Mouse (Mus musculus): ENCODE results near the gene Dact2.

Dact2 gene

DNA sequence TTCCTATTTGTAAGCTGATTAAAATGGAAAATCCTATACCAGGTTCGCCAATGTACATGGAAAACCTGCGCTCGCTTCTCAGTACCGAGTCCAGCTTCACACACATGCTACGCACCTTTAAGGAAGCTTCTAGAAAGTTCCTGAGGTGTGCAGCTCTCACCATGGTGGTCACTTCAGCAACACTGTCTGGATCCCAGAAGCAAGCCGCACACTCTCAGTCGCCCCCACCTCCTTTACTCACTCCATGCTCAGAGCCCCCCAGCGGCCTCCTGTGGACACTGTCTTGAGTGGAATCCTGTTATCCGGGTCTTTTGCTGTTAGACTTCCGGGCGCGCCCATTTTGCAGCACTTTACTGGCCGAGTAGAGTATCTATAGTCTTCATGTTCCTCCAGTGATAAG is at the start of gene Dact2:
Gene Dact2 (minus strand): TSS at position 244 of the 400 bp plus-strand sequence.
- peak; percentile 29 for DNase-seq

DNA sequence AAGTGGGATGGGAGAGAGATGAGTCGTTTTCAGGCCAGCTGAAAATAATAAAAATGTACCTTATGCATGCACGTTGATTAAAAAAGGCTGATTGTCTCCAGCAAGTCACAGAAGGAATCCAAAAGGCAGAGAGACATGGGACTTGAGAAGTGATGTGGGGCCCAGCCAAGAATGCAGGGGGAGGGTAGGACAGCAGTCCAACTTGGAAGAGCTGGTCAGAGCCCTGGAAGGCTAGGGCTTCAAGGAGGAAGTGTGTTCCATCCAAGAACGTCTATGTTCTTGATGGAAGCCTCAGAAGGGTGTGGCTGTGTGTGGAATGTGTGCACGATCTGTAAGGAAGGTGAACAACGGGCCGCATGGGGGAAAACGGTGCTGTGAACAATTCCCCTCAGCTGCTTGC is 48.4 kb upstream of the Dact2 start:
- no peak for DNase-seq

DNA sequence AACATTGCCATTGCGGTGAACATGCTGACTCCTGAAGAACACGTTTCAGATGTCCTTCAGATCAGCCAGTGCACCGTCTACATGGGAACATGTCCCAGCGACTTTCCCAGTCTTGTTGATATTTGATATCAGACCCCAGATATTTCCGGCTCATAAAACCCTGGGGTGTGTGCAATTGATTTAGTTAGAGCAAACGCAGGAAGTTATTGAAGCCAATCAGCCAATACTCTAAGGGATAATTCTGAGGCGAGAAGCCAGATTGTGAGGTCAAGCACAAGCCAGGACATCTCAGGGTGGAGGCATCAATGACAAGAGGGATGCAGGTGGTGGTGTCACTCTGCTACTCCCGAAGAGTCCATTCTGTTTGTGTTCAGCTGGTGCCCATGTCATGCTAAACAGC is 46.3 kb upstream of the Dact2 start:
- no peak for DNase-seq

DNA sequence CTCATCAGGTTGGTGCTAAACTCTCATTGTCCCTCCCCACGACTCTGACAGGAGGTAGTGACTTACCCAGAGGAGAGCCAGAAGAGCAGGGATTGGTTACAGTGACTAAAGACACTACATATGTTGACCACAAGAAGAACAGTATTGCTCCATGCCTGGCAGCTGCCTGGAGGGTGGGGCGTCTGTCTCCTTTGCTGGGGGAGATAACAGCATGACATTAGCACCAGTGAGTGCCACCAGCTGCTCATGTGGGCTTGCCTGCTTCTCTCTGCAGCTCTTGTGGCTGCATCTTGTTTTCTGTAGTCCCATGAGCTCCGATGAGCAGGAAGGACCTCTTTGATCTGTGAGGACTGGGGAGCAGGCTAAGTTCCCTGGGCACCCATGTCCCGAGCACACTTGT is 45.5 kb upstream of the Dact2 start:
- DNase-seq: peak; percentile 63

DNA sequence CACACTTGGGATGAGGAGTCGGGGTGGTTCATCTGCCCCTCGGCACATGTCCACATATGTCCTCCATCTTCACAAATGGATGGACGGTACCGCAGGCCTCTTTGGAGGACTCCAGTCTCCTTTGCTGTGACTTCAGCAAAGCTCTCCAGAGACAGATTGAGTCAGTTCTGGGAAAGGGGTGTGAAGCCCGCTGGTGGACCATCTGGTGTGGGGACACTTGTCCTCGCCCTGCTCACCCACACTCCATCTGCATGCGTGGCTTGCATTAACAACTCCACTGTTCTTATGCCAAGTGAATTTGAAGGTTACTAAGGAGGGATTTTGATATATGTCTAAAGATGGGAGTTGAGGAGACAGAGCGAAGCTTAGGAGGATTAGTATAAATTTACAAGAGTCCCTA is 43.8 kb upstream of the Dact2 start:
- DNase-seq: no peak

DNA sequence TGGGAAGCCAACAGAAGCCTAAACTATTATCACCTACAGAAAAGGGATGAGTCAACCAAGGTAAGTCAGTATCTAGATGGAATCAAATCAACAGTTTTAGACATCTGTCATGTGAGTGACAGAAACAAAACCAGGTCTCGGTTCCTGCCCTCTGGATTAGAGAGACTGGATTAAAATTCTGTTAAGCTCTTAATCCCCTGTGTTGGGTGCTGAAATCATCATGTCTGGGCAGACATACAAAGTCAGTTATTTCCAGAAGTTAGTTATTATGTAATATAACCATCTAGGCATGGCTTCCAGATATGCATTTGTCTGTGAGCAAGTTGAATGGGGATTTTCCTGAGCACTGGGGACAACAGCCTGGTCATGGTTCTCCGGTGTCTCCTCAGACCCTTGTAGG is 42.2 kb upstream of the Dact2 start:
- DNase-seq: no peak

DNA sequence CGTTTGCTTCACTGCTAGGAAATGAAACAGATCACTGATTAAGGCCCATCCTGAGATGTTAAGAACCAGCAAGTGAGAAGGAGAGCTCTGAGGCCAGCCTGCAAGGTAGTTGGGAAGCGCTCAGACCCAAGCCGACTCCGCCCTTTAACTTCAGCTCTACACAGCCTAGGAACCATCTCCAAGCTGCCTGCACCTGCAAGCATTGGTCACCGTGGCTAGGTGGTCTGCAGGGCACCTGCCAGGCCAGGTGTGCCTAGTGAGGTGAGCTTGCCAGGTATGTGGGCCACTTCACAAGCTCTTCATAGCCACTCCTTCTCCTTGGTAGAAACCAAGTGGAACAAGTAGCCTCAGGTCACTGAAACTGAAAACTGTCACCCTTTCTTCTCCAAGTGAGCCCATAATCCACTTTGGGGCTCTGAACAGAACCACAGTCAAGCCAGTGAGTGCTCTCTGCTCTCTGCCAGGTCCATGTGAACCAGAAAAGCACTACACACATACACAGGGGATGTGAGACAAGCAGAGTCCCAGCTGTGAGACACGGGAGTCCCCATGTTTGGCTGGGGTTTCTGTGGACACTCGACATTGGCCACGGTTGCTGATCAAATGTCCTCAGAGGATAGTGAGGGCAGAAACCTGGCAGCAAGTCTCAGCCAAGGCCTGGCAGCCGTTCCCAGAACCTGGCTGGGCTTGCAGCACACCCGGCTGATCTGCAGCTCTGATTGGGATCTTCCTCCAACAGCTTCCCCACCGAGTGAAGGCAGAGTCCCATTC is 40.3 kb upstream of the Dact2 start:
- DNase-seq: no peak

DNA sequence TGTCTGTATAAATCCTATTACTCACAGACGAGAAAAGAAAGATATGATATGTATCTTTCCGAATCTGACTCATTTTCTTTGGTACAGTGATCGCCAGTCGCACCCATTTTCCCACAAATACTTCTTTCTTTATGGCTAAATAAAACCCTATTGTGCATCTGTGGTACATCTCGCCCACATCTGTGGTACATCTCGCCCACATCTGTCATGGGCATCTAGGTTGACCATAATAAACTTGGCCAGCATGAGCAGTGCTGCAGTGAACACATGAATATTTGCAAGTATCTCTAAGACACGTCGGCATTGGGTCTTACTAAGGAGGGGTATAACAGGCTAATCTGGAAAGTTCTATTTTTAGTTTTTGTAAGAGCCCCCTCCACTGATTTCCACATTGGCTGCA is 38.5 kb upstream of the Dact2 start:
- no peak for DNase-seq

DNA sequence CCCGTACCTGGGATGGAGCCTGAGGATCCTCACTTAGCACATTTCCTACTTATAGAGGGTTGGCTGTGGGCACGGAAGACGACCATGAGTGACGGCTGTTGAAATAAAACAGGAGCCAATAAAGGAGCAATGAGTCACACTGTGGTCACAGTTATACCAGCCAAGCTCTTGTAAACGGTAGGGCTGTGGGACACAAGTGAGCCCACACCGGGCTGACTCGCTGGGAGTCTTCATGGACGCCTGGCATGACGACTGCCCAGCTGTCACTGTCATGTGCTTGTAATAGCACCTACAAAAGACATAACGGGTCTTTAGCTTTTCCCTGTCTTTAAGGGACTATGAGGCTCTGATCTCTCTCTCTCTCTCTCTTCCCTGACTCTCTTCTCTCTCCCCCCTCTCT is 35.9 kb upstream of the Dact2 start:
- DNase-seq: no peak

DNA sequence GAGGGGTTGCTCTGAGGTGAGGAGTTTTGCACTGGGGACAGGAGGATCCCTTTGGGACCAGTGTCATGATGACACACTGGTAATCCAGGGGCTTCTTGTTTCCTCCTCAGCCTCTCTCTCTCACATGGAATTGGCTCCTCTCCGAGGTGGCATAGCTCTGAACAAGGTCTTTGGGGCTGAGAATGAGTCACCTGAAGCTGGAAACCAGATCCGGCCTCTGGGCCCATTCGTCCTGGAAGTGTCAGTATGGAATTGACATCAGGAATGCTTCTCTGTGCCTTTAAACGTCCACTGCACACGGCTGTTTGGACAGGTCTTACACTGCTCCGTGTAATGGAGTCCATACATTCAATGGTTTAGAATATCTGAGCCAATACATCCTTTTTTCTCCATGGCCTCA is 33.0 kb upstream of the Dact2 start:
- DNase-seq: no peak

DNA sequence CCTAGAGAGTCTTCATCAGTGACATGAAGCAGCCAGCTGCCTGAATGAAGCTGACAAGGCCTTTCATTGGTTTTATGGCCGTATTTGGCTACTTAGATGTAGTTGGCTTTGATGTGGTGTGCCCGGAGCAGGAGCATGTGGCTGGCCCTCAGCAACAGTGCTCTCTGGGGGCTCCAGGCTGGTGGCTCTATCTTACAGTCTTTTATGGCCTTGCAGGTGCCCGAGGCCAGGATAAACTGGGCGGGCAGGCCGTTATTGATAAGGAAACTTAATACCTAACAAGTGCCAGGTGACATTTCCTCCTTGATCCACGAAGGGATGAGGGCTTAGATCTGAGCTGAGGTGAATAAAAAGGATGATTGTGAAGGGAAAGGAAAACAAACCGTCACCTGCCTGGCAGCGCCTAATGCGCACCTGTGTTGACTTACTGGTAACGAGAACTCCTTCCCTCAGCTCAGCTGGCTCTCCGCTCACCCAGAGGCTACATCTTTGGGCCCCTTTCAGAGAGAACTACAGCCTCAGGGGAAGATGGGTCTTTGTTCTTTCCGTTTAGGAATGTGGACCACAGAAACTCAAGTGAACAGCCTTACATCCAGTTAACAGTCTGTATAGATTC is 30.8 kb upstream of the Dact2 start:
- no peak for DNase-seq

DNA sequence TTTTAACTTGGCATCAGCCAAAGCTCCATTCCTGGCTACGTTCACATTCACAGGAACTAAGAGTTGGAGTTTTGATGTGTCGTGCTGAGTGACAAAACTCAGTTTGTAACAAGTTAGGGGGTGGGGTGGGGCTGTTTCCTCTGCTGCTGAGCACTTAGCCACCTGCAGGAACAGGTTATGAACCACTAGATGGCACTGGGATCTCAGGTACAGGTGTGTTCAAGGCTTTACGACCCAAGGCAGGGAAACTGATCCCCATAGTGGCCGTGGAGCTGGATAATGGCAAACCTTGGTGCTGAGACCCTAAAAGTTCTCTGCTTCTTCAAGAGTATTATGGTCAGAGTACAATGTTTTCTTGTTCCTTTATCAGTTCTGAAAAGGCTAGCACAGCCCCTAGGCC is 29.6 kb upstream of the Dact2 start:
- DNase-seq: no peak

DNA sequence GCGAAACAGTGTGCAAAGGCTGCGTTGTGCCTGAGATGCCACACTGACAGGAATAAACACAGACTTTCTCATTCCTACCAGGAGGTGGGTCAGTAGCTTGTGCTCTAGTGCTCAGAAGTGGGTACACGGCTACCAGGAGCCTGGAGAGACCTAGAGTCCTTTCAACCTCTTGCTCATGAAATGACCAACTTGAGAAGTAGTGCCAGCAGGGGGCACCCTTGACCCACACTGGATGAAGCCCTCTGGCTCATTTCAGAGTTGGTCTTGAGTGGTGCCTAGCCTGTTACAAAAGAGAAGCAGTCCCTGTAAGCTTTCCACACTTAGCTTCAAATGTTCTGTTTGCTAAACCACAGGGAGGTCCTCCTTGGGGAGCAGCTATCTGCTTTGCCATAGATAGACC is 28.5 kb upstream of the Dact2 start:
- DNase-seq: peak; percentile 78

DNA sequence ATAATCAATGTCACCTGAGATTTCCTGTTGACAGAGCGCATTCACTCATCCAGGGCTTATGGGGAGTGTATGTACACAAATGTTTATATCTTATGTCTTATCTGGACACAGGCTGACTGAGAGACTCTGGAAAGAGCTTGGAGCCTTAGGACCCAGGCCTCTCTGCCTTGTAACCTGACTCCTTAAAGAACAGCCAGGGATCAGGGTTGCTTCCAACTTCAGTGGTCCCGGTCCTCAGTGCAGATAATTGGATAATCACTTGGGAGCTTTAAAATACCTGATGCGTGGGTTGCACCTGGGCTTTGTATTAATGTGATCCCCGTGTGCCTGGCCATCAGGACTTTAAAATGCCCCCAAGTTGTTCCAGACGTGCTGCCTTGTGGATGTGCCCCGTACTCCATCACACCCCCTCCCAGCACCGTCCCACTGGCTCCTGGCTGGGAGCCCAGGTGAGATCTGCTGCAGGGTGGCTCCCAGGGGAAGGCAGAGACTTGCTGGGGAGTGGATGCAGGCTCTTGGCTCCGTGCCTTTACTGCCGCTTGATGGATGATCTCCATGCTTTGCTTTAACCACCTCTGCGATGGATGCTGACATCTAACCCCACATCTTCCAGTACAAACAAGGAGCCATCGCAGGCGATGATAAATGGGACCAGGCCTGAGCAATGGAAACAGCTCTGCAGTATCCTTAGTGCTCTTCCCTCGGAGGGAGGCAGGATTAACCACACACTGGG is 26.8 kb upstream of the Dact2 start:
- peak; percentile 41 for DNase-seq

DNA sequence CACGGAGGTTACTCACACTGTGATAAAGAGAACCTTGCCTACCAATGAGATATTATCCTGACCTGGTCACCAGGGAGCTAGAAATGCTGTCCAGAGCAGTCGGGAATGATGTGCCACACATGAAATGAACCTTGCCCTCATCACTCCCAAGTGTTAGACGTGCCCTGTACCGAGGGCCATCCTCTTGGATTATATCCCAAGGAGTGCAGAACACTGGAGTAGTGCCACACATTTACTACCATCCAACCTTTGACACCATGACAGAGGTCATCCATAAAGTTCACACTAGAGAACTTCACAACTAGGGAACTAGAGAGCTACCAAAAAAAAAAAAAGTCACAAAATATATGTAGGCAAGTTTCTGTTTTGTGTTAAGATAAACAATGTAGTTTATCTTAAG is 24.3 kb upstream of the Dact2 start:
- DNase-seq: no peak

DNA sequence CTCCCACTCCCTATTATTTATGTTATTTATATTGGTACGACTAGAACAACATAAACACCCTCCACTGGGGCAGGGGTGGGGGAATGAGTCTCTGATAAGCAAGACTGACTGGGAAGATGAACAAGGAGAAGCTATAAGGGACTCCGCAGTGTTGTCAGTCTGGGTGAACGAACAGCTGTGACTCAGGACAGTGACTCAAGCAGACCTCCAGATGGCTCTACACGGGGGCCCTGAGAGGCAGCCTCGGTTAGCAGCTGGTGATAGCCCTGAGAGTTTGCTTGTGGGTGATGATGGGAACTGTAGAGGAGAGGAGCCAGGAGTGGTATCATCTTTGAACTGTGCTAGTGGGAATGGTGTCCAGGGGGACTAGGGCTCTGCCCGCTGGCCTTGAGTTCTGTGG is 23.5 kb upstream of the Dact2 start:
- no peak for DNase-seq

DNA sequence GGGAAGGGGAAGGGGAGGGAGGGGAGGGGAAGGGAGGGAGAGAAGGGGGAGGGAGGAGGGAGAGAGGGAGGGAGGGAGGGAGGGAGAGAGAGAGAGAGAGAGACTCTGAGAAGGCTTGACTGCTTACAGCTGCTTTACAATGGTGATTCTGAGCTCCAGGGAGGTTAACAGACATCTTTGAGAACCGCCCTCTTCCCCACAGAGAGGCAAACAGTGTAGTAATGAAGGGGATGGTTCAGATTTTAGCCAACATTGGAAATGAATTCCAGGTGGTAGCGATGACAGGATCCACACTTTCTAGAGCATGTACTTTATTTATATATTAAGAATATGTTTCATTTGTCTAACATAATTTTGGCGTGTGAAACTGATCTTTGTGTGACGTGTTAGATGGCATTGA is 22.7 kb upstream of the Dact2 start:
- no peak for DNase-seq

DNA sequence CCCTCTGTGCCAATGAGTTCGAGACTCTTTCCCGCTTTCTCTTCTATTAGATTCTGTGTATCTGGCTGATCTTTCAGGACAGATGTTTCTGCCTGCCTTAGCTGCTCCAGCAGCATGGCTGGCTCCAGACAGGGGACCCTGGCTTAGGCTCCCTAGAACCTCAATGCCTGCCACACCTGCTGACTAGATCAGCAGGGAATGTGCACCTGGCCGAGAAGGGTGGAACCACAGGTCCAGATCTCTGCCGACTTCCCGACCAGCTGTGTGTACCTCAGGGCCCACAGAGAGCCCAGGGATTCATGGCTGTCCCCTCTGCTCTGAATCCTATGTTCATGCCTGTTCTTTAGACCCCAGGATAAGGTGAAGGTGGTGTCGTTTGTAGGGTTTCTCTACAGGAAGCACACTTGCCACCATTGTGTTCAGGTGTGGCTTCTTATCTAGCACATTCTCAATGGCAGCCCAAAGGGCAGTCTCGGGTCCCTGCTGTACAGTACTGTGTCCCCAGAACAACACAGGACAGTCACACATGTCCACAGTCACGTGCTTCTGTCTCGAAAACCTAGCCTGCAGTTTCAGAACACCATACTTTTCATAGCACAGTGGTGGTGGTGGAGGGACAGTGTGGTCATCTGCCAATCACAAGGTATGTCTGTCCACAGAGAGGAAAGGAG is 22.0 kb upstream of the Dact2 start:
- DNase-seq: no peak

DNA sequence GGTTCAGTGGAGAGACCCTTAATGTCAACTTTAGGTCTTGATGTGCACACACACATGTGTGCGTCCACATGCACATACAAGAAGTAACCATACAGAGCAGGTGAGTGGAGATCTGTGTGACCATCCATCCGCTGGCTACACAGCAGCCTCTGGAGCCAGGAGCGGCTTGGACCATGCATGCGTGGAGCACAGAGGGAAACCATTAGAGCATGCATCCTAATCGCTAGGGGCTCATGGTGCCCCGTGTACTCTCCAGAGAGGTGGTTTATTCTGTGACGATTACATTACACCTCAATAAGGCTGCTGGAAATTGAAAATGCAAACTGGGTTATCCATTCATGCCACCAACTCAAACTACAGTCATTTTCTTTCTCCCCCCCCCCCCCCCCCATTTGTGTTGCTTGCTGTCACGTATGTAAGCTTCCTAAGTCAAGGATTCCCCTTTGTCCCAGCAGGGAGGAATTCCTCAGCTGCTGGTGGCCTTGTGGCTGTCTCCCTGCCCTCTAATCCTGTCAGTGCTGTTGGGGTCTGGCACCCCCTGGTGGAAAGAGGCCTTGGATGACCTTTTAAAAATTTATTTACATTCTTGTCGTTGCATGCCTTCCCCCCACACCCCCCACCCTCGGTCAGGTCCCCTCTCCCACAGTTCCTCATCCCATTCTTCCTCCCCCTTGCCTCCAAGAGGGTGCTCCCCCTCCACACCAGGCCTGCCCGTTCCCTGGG is 17.9 kb upstream of the Dact2 start:
- DNase-seq: no peak

DNA sequence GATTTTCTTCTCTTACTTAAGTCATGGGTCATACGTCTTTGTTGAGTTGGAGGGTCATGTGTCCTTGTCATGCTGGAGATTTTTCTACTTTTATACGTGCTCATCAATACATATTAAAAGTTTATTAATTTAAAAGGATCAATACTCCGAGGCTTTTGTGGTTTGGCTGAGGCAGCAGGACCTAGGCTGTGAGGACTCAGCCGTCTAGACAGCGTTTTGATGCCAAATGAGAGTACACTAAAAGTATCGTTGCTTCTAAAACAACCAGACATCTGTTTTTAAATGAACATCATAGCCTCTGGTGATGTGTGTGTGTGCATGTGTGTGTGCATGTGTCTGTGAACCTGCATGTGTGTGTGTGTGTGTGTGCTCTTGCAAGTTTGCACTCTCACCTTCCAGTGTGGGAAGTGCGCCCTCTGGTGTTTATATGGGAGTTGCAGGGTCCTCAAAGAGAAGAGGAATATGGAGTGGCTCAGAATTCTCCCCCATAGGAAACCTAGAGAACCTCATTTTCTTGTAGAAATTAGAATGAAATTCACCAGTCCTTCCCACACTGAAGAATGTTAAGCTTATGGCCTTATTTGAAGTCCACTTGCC is 16.6 kb upstream of the Dact2 start:
- peak; percentile 64 for DNase-seq

DNA sequence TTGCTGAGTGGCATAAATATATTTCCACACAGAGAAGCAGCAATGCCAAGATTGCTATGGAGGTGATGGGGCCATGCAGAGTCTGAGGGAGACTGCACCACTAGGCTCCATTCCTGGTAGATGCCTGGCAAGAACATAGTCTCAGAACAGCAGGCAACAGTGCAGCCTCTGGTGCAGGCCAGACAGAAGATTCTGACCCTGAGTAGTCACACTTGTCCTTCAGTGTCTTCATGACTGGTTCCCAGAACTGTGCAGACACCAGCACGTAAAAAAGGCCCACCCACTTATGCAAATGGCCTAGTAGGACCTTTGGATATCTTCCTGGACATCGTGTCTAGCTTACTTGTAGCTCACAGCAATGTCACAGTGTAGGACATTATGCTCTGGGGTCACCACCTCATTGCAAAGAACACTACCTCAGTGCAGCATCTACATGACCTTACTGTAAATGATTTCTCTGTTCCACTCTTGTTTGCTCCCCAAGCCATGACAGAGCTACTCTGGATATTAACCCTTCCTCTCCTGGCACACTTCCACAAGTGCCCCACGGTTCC is 9.9 kb upstream of the Dact2 start:
- DNase-seq: no peak

DNA sequence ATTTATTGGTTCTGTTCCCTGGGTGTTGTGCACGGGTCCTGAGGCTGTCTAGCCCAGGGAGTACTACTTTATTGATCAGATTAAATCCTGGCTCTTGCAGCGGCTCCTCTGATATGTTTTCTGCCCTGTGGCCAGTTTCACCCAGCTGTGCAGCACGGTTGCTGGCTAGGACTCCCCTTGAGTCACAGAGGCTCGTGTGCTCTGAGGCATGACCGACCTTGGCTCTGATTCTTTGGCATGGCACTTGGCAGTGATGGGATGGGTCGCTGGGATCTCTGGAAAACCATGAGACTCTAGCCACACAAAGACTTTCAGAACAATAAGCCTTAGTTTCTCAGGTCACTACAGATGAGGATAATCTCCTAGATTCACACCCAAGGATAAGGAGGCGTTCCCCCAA is 8.7 kb upstream of the Dact2 start:
- DNase-seq: no peak
